Mouse (Mus musculus) intestine, postnatal 0 days (tissue): Measurements from ENCODE around the gene Axin2. TPM values are rescaled to one million over a fixed set of nuclear protein-coding genes. Genes with fewer than 3 reads are reported as not detected.

Experiments
- ATAC-seq: fragments of 200-750 bp; cut with Nextera tagmentation; 2 replicates; pipeline ENCODE4 v1.8.0; 2017; ENCODE audit warnings: mild to moderate bottlenecking, moderate TSS enrichment, moderate library complexity
- H3K27ac ChIP-seq: fragments of 300-500 bp; sonication (generic); 2 replicates; pipeline ENCODE4 v1.5.1; 2014; ENCODE audit warnings: mild to moderate bottlenecking, low read depth, low read length, moderate library complexity
- H3K27me3 ChIP-seq: fragments of 300-500 bp; sonication (generic); replicated peaks from 2 replicates; pipeline ENCODE4 v1.6.1; 2014; ENCODE audit warnings: low read length, mixed read lengths; ENCODE audit not compliant: control insufficient read depth, insufficient read depth
- H3K36me3 ChIP-seq: fragments of 300-500 bp; sonication (generic); 2 replicates; pipeline ENCODE4 v1.6.1; 2014; ENCODE audit warnings: mild to moderate bottlenecking, moderate library complexity; ENCODE audit not compliant: control insufficient read depth, insufficient read depth
- H3K4me1 ChIP-seq: fragments of 300-500 bp; sonication (generic); replicated peaks from 2 replicates; pipeline ENCODE4 v1.6.1; 2014; ENCODE audit warnings: antibody characterized with exemption, low read length, mixed read lengths; ENCODE audit not compliant: control insufficient read depth, insufficient read depth
- H3K4me2 ChIP-seq: fragments of 300-500 bp; sonication (generic); replicated peaks from 2 replicates; pipeline ENCODE4 v1.6.1; 2014; ENCODE audit warnings: low read depth, mild to moderate bottlenecking, moderate library complexity
- H3K4me3 ChIP-seq: fragments of 300-500 bp; sonication (generic); 2 replicates; pipeline ENCODE4 v1.5.1; 2014; ENCODE audit warnings: low read depth, low read length
- H3K9ac ChIP-seq: fragments of 300-500 bp; sonication (generic); 2 replicates; pipeline ENCODE4 v1.6.1; 2014; ENCODE audit warnings: mild to moderate bottlenecking, low read depth, low read length
- H3K9me3 ChIP-seq: fragments of 300-500 bp; sonication (generic); 2 replicates; pipeline ENCODE4 v1.6.1; 2016; ENCODE audit warnings: mixed run types; ENCODE audit not compliant: control insufficient read depth
- CTCF ChIP-seq: sonication (generic); IDR thresholded peaks from 2 replicates; pipeline ENCODE4 v1.5.1; 2016; ENCODE audit warnings: low read depth, mild to moderate bottlenecking, control low read depth, antibody characterized with exemption, moderate library complexity
- WGBS: fragments of 180-500 bp; shearing (Covaris S2); extraction: QIAGEN DNeasy Blood & Tissue Kit; methylation state at CpG from one replicate; pipeline ENCODE4 v1.1.7; 2014; 5-methylcytosine and 5-hydroxymethylcytosine counted together
- polyA plus RNA-seq: library from polyadenylated mRNA; unstranded; fragments of >200 nt; fragmentation: Nextera tagmentation; extraction: Ambion mirVana; gene quantifications from 2 replicates; pipeline ENCODE4 v1.2.1, GENCODE M21; 2015

Axin2 gene
- polyA plus RNA-seq, 1 experiment from 2014 or later: 3.1 TPM

GRCm38 (mm10) chr11:108988258-108988657 is 68.1 kb downstream of the Axin2 start:
- Histone ChIP-seq H3K9ac (no peak overlapping the region), H3K4me2 (no peak overlapping the region), H3K36me3 (no peaks in the 10 kb centered on the region), H3K9me3 (no peaks in the 10 kb centered on the region), H3K27me3 (no peaks in the 10 kb centered on the region), H3K4me3 (no peak overlapping the region), H3K27ac (no peak overlapping the region), H3K4me1 (no peaks in the 10 kb centered on the region)
- 93% methylated on average over 6 of the region's 6 CpGs for WGBS
- no peak for ATAC-seq
- no peak for TF ChIP-seq CTCF

GRCm38 (mm10) chr11:108989940-108990339 is 69.8 kb downstream of the Axin2 start:
- H3K4me2 ChIP-seq: no peak overlapping the region
- no peaks in the 10 kb centered on the region for H3K36me3 ChIP-seq
- WGBS: 79% methylated on average over 8 of the region's 8 CpGs
- H3K4me3 ChIP-seq: no peak overlapping the region
- no peaks in the 10 kb centered on the region for H3K27me3 ChIP-seq
- no peak overlapping the region for H3K27ac ChIP-seq
- no peak overlapping the region for H3K9ac ChIP-seq
- H3K4me1 ChIP-seq: no peaks in the 10 kb centered on the region
- no peak for ATAC-seq
- TF ChIP-seq CTCF: no peak
- no peaks in the 10 kb centered on the region for H3K9me3 ChIP-seq

GRCm38 (mm10) chr11:108993414-108993813 is 73.3 kb downstream of the Axin2 start:
- no peaks in the 10 kb centered on the region for H3K36me3 ChIP-seq
- no peak overlapping the region for H3K4me3 ChIP-seq
- H3K27me3 ChIP-seq: no peaks in the 10 kb centered on the region
- ATAC-seq: no peak
- TF ChIP-seq CTCF: no peak
- H3K27ac ChIP-seq: no peak overlapping the region
- H3K4me1 ChIP-seq: no peaks in the 10 kb centered on the region
- H3K9ac ChIP-seq: no peak overlapping the region
- H3K4me2 ChIP-seq: no peak overlapping the region
- WGBS: 98% methylated on average over 6 of the region's 6 CpGs
- no peaks in the 10 kb centered on the region for H3K9me3 ChIP-seq

GRCm38 (mm10) chr11:108995196-108995989 is 75.2 kb downstream of the Axin2 start:
- Histone ChIP-seq H3K9ac (no peak overlapping the region), H3K9me3 (peaks cover 4% of the 10 kb centered on the region), H3K4me3 (no peak overlapping the region), H3K36me3 (no peaks in the 10 kb centered on the region), H3K27me3 (no peaks in the 10 kb centered on the region), H3K4me1 (no peaks in the 10 kb centered on the region), H3K27ac (no peak overlapping the region), H3K4me2 (no peak overlapping the region)
- TF ChIP-seq CTCF: no peak
- WGBS: 83% methylated on average over 10 of the region's 10 CpGs
- no peak for ATAC-seq

GRCm38 (mm10) chr11:108995990-108996533 is 75.9 kb downstream of the Axin2 start:
- no peak for TF ChIP-seq CTCF
- no peaks in the 10 kb centered on the region for H3K36me3 ChIP-seq
- no peaks in the 10 kb centered on the region for H3K4me1 ChIP-seq
- no peak overlapping the region for H3K27ac ChIP-seq
- ATAC-seq: no peak
- peaks cover 10% of the 10 kb centered on the region for H3K9me3 ChIP-seq
- H3K4me2 ChIP-seq: no peak overlapping the region
- no peaks in the 10 kb centered on the region for H3K27me3 ChIP-seq
- H3K9ac ChIP-seq: no peak overlapping the region
- WGBS: 90% methylated on average over 2 of the region's 2 CpGs
- no peak overlapping the region for H3K4me3 ChIP-seq

GRCm38 (mm10) chr11:108997816-108998215 is 77.7 kb downstream of the Axin2 start:
- H3K4me3 ChIP-seq: no peak overlapping the region
- H3K36me3 ChIP-seq: no peaks in the 10 kb centered on the region
- 84% methylated on average over 3 of the region's 3 CpGs for WGBS
- TF ChIP-seq CTCF: no peak
- peaks cover 15% of the 10 kb centered on the region for H3K9me3 ChIP-seq
- H3K9ac ChIP-seq: no peak overlapping the region
- no peaks in the 10 kb centered on the region for H3K27me3 ChIP-seq
- no peak for ATAC-seq
- H3K27ac ChIP-seq: no peak overlapping the region
- no peak overlapping the region for H3K4me2 ChIP-seq
- no peaks in the 10 kb centered on the region for H3K4me1 ChIP-seq

Other genes starting within 250 kb of the Axin2 start
- gene E030025P04Rik, start 224.0 kb downstream of the Axin2 start, polyA plus RNA-seq: not detected in 2 replicates